Mouse (Mus musculus): ENCODE data around the gene 1190007I07Rik. TPM values are rescaled to one million over a fixed set of nuclear protein-coding genes. Genes with fewer than 3 reads are reported as not detected.
A peak's percentile ranks its signal among the peaks of the same experiment; 100 is the strongest.

1190007I07Rik gene
- 10 to 100 TPM; 33.5 to 35.8 TPM for total RNA-seq (2021)
- long read RNA-seq, experiment 1, transcript 1190007I07Rik-201 (3 exons, 716 nt): major isoform, 18 of 24 reads
- long read RNA-seq, experiment 1, partial matches to known transcripts: 0 of 24 reads
- long read RNA-seq, experiment 1, other reads (novel, unspliced or antisense): 0 of 24 reads
- long read RNA-seq, experiment 2, transcript 1190007I07Rik-201 (3 exons, 716 nt): major isoform, 13 of 27 reads
- long read RNA-seq, experiment 2, transcript 1190007I07Rik-202 (2 exons, 586 nt): minor isoform, 5 of 27 reads
- long read RNA-seq, experiment 2, partial matches to known transcripts: 0 of 27 reads
- long read RNA-seq, experiment 2, other reads (novel, unspliced or antisense): 3 of 27 reads

- peak; percentile 69 to 78 for DNase-seq (ENCODE audit: low spot score in 2 of 2)
These were observed at the start of gene 1190007I07Rik for GRCm38 (mm10) chr10:82622671-82623552. Gene 1190007I07Rik, minus strand, starts transcription at chr10:82623228.

- DNase-seq (ENCODE audit: low spot score in 2 of 2): no peak
These were observed 47.2 kb upstream of the 1190007I07Rik start for GRCm38 (mm10) chr10:82670205-82670604.

- DNase-seq (ENCODE audit: low spot score in 2 of 2): peak; percentile 38 to 64
These were observed 43.6 kb upstream of the 1190007I07Rik start for GRCm38 (mm10) chr10:82666436-82667234.

GRCm38 (mm10) chr10:82665951-82666350 is 42.9 kb upstream of the 1190007I07Rik start:
- no peak for DNase-seq (ENCODE audit: low spot score in 2 of 2)

GRCm38 (mm10) chr10:82663289-82663688 is 40.3 kb upstream of the 1190007I07Rik start:
- DNase-seq (ENCODE audit: low spot score in 2 of 2): no peak

- no peak for DNase-seq (ENCODE audit: low spot score in 2 of 2)
These were observed 39.4 kb upstream of the 1190007I07Rik start for GRCm38 (mm10) chr10:82662267-82662990.

- DNase-seq (ENCODE audit: low spot score in 2 of 2): no peak
These were observed 38.8 kb upstream of the 1190007I07Rik start for GRCm38 (mm10) chr10:82661820-82662219.

GRCm38 (mm10) chr10:82654581-82654980 is 31.6 kb upstream of the 1190007I07Rik start:
- DNase-seq (ENCODE audit: low spot score in 2 of 2): no peak

GRCm38 (mm10) chr10:82652625-82653024 is 29.6 kb upstream of the 1190007I07Rik start:
- no peak for DNase-seq (ENCODE audit: low spot score in 2 of 2)

- DNase-seq (ENCODE audit: low spot score in 2 of 2): no peak
These were observed 28.2 kb upstream of the 1190007I07Rik start for GRCm38 (mm10) chr10:82651221-82651620.

GRCm38 (mm10) chr10:82647205-82647811 is 24.3 kb upstream of the 1190007I07Rik start:
- DNase-seq (ENCODE audit: low spot score in 2 of 2): no peak

- no peak for DNase-seq (ENCODE audit: low spot score in 2 of 2)
These were observed 23.1 kb upstream of the 1190007I07Rik start for GRCm38 (mm10) chr10:82646083-82646482.

- DNase-seq (ENCODE audit: low spot score in 2 of 2): no peak
These were observed 18.5 kb upstream of the 1190007I07Rik start for GRCm38 (mm10) chr10:82641481-82641880.

GRCm38 (mm10) chr10:82639032-82639698 is 16.1 kb upstream of the 1190007I07Rik start:
- DNase-seq (ENCODE audit: low spot score in 2 of 2): no peak

- no peak for DNase-seq (ENCODE audit: low spot score in 2 of 2)
These were observed 13.3 kb upstream of the 1190007I07Rik start for GRCm38 (mm10) chr10:82636321-82636720.

- DNase-seq (ENCODE audit: low spot score in 2 of 2): no peak
These were observed 11.3 kb upstream of the 1190007I07Rik start for GRCm38 (mm10) chr10:82634348-82634747.

GRCm38 (mm10) chr10:82632496-82633280 is 9.7 kb upstream of the 1190007I07Rik start:
- DNase-seq (ENCODE audit: low spot score in 2 of 2): no peak

GRCm38 (mm10) chr10:82631133-82631532 is 8.1 kb upstream of the 1190007I07Rik start:
- no peak for DNase-seq (ENCODE audit: low spot score in 2 of 2)

GRCm38 (mm10) chr10:82630497-82630896 is 7.5 kb upstream of the 1190007I07Rik start:
- DNase-seq (ENCODE audit: low spot score in 2 of 2): no peak
